Mouse (Mus musculus) kidney, adult 8-10 months (tissue): ENCODE data around the gene Irf2bpl.
A peak's percentile ranks its signal among the peaks of the same experiment; 100 is the strongest.

ENCODE experiments used
- DNase-seq, 2 experiments: peaks; one replicate each; pipeline ENCODE4 v3.0.0; 2022

Gene Irf2bpl

DNA sequence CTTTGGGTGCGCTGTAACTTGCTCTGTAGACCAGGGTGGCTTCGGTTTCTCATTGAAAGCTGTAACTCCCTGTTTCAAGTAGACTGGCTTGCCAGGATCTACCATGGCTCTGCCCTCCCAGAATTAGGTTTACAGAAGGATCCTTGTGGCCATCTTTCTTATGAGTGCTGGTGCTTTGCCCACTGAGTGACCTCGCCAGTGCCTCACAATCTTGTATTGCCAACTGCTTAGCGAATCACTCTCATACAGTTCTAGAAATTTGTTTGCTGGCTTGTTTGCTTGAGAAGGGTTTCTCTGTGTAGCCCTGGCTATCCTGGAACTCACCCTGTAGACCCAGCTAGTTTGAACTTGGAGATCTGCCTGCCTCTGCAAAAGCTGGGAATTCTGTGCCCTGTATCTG lies 26.1 kb downstream of the Irf2bpl start:
- DNase-seq: no peak

DNA sequence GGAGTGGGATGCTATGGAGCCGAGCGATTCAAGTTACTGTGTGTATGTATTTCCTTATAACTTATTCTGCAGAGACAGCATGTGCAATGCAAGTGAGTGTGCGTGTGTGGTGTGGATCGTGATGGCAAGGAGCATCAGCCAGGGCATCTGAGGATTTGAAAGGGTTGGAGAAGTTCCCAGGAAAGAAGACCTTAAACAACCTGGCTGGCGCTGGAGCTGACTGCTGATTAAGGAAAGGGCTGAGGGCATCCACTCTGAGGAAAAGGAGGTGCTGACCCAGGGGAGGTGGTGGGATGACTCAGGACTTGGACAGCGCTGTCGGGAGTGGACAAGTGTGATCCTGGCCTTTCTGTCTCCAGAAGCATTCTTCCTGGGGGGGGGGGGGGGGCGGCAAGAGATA lies 27.3 kb downstream of the Irf2bpl start:
- DNase-seq: no peak

DNA sequence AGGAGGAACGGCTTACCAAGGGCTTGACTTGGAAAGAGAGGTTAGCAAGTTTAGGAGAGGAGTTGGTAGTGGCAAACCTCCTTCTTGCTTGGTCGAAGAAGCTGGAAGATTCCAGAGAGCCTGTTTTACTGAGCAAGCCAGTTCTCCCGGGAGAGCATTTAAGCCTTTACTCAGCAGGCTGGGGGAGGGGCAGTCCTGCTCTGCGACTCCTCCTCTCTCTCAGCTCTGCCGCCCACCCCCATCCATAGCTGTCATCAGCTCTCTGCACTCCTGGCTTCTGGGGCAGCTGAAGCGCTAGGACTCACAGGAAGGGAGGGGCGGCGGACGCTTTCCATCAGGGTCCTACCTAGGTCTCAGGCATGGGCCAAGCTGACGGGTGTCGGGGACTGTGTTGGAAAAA lies 28.9 kb downstream of the Irf2bpl start:
- peak in 1 of 2 experiments; percentile 42 for DNase-seq

DNA sequence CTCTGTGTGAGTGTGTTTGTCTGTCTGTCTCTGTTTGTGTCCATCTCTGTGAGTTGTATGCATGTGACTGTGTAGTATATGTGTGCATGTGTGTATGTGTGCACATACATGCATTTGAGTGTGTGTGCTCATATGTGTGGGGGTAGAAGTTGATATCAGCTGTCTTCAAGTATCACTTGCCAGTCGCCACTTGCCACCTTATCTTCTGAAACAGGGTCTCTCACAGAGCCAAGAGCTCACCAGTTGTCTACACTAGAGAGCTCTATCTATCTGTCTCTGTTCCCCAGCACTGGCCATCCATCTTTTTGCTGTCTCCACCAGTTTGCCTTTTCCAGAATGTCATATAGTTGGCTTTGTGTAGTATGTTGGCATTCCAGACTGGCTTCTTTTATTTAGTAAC lies 31.1 kb downstream of the Irf2bpl start:
- no peak for DNase-seq

DNA sequence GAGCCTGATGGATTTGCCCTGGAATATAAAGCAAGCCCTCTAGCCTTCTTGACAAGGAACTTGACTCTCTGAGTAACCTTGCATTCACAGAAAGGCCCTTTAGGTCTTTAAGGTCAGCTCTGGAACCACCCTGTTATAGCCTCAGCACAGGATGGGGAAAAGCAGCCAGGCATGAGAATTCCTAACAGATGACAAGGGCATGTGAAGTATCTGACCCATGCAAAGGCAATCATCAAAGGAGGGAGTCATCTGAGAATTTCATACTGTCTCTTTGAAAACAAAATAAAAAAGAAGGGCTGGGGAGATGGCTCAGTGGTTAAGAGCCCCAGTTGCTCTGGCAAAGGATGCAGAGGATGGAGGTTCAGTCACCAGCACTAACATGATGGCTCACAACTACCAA lies 33.3 kb downstream of the Irf2bpl start:
- DNase-seq: no peak

DNA sequence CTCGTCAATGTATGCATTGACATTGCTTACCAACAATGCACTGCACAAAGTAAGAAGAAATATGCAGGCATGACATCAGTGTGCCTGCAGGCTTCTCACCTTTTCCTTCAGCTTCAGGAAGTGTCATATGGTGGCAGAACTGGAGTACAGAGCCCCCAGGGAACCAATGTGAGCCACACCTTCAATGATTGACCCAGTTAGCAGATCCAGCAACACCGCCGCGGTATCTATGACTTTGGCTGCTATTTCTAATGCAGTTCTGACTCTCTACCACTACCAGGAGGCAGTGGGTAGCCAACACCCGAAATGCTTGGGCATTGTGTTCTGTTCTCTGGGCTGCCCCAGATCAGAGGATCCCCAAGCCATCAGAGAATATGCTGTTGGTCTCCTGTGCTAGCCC lies 33.9 kb downstream of the Irf2bpl start:
- no peak for DNase-seq

DNA sequence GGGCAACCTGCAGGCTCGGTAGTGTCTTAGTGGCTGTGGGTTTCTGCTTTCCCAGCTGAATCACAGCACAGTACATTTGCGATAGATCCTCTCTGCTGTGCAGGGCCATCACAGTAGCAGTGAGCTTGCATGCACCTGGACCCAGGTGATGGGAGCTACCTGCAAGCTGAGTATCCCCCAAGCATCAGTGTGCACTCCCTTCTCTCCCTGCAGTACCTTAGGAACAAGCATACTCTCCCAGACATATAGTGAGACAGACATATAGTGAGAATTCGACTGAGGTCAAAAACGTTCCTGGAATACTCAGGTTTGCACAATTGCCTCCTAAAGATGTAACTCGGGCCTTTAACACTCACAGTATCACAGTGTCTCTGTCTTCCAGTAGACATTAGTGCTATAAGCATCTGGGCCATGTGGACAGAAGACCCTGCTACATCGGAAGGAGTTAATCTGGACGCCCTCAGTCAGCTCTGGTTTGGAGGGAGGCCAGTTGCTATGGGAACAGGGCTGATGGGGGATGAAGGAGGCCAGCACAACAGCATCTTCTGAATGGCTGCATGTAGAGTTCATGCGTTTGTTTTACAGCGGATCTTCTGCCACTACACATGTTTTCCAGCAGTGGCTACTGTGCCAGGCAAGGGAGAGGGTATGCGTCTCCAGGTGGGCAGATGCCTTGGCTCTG lies 34.5 kb downstream of the Irf2bpl start:
- DNase-seq: no peak

DNA sequence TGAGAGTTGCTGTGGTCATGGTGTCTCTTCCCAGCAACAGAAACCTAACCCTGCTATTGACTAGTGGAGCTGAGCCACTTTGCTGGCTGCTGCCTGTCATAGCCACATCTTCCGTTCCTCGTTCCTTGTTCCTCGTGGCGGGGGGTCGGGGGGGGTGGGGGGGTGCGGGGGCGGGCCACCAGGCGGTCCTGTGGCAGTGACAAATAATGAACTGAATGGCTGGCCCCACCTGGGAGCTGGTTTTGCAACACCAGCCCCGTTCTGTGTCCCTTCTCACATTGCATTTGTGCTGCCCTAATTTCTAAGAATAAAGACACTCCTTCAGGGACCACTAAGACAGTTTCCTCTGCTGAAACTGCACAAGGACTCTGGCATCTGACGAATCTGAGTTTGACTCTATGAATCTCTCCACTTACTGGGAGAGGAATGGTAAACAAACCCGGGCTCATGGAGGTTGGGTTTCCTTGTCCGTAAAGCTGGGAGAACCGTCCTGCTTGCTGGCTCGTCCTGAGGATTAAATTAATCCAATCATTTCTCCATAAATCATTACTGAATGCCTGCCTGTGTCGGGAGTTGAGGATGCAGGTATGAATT lies 41.6 kb downstream of the Irf2bpl start:
- no peak for DNase-seq

DNA sequence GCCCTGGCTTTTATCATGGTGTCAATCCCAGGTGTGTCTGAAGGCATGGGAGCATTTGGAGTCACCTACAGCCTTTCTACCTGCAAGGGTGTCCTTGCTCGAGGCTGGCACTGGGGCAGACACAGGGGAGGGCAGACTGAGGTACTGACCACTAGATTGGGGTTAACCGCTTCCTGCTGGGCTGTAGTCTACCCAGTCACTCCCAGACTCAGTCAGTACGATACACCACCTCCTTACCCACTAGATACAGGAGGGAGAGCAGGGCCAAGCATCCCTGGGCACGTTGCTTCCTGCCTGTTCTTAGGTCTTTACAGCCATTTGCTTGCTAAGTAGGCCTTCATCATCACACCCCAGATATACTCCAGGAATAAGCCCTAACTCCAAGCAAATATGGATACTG lies 44.1 kb downstream of the Irf2bpl start:
- no peak for DNase-seq

DNA sequence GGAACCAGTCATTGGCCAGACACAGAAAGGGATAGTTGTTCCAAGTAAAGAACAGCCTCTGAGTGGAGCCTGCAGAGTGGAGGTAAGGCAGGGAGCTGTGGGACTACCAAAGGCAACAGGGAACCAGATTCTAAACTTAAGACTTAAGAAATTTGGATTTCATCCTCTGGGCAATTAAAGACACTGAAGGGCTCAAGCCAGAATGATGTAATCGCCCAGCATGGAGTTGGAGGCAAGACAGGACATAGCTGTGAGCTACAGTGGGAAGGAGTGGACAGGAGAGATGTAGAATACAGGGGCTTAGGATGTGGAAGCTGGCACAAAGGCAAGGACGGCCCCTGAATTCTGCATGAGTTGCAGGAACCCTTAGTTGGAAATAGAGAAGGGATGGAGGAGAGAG lies 46.4 kb downstream of the Irf2bpl start:
- no peak for DNase-seq

DNA sequence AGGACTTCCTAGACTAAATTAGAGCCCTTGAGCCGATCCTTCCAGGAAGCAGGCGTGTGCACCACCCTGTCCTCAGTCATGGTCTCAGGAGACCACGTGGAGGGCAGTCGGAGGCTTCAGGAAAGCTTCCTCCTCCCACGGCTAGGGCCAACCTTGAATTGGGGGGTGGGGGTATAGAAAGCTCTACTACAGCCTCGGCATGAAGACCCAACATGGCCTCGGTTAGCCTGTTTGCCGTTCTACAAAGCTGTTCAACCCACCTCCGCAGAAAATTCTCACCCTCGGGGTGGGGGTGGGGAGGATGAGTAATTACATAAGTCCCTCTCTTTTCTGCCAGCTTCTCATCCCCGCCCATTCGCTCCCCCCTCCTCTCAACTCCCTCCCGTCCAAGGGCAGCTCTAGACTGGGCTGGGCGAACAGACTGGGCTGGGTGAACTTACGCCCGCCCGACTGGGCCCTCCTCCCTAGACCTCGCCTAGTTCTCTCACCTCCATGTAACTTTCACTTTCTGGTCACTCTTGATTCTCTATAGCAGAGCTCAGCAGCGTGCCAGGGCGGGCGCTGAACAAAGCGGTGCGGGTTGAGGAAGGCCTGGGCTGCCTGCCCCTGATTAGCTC lies 48.1 kb downstream of the Irf2bpl start:
- DNase-seq: peak; percentile 94 to 97

DNA sequence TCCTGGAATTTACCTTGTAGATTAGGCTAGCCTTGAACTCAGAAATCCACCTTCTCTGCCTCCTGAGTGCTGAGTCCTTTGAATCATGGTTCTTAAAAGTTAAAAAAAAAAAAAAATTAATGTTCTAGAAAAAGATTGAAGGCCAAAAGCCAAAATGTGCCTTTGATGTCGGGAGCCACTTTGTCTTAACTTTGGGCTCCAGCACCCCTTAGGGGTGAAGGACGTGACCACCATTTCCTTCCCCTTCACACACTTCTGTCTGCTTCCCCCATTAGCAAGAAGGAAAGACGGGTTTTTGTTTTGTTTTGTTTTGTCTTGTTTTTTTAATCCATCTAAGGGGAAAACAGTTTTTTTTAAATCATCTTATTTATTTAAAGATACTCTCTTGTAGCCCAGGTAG lies 48.7 kb downstream of the Irf2bpl start:
- DNase-seq: no peak

DNA sequence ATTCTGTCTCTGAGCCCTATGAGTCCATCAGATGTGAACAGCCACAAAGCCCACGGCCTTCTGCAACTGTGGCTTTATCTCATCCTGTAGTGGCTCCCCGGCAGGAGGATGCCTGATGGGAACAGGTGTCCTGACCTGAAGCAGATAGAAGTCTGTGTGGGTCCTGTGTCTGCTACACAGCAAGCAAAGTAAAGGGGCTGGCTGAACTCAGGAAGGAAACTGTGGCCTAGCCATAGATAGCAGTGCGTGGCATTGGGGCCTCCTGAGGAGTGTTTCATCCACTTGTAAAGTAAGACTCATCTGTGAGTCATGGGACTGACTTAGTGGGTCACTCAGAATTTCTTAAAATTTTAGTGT lies 50.2 kb downstream of the Irf2bpl start:
- no peak for DNase-seq

DNA sequence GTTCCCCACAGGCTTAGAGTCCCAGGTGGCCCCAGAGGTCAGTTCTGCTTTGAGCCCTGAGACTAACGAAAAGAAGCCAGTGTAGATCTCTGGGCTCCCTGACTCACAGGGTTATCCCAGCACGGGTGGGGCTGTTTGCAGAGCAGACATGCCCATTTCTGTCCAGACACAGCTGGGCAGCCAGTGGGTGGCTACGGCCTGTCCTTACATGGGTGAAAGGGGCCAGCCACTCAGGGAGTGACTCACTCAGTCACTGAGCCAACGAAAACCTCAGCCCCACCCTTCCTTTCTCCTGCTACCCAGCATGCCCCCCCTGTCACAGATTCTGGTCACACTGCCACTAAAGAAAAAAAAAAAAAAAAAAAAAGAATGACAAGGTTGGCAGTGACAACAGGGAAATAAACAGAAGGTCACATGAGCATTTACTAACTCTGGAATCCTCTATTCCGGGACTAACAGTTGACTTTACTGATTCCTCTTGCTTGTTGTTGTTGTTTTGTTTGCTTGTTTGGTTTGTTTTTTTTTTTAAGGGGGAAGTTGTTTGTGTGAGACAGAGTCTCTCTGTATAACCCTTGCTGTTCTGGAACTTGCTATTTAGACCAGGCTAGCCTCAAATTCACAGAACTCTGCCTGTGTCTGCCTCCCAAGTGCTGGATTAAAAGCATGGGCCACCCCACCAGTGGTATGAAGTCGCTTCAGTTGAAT lies 50.7 kb downstream of the Irf2bpl start:
- DNase-seq: peak; percentile 81 to 92

DNA sequence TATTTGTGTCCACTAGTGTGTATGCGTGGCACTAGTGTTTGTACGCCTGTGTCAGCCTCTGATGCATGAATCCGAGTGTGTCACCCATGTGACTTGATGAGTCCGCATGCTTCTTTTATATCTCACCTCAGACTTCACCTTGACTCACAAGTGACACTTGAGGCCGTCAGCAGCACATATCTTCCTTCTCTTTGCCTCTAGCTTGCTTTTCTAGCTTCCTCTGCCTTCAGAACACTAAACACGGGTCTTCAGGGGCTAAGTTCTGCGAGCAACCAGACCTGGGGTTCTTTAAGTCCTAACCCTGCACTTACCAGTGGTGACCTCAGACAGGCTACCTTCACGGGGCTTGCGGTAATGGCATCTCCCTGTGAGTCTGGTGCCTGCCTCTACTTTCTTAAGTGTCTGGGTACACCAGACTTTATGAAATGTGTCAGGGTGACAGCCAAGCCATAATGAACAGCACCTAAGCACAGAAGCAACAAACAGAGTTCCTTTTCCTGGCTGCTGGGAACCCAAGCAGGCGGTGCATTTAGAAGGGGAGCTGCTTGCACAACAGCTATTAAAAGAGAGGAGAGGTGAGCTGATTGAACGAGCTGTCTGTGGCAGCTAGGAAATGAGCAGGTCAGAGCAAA lies 51.9 kb downstream of the Irf2bpl start:
- DNase-seq: no peak

DNA sequence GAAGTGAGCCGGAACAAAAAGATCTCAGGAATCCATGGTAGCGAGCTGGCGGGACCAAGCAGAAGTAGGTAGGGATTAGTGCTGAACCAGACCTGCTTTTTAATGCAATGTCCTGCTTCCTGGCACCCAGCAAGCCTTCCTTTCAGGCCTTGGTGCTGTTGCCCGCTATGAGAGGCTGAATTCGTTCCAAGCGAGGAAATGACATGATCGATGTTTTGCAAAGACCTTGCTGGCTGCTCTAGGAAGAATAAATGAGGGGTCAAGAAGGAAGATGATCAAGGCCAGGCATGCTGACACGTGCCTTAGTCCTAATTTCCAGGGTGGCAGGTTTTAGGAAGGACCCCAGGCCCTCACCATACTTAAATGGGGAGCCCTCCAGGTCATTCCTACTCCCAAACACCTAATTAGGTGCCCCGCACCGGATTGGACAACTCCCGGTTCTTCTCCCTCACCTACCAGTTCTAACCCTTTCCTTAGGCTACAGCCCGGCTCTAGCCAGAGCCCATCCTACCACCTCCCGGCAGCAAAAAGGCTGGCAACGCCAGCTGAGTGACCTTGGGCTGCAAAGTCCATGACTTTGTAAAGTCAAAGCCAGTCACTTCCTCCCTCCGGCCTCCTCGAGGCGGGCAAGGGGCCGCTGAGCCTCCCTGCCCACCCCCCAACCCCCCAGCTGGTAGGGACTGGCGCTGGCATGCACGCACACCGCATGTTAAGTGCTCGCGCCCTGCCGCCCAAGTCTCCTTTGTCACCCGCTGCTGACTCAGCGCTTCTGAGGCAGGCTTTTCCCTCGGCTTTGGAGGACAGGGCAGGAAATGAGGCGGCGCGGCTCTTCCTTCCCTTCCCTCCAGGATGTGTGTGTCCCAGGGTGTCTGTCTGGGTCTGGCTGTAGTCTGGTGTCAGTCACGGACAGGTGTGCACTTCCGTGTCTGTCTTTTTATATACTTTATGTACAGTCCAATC lies 52.7 kb downstream of the Irf2bpl start:
- DNase-seq: peak; percentile 73 to 74
